12 mouse cellular contexts compared by ENCODE assay signal in genomic region chr8:10557961-10558360, GRCm38 (mm10).
"Had no signal": no experiment of that assay in that cellular context is flagged by ENCODE, and none has a peak within 500 bp of the region (broad histone marks: within the 10 kb centered on the region; RNA-seq: fewer than 3 reads in every experiment).

No protein-coding gene starts in this region.

- DNase-seq: retina, postnatal 1 day; right cerebral cortex, adult 18-20 months; right cerebral cortex, postnatal 14 days; right cerebral cortex, postnatal 25 days; right cerebral cortex, postnatal 4 days; spleen, adult 18-20 months; thymus, adult 18-20 months; thymus, adult 2 months; thymus, postnatal 14 days; thymus, postnatal 25 days; thymus, postnatal 36 days; thymus, postnatal 4 days had no signal
